Mouse (Mus musculus): ENCODE data around the gene Rusc2.

- TF ChIP-seq CTCF (IDR thresholded peaks at IDR 0.05) (no peak), EP300 (IDR thresholded peaks at IDR 0.05) (no peak)
Measured at GRCm38 (mm10) chr4:43423267-43423934, 41.6 kb downstream of the Rusc2 start.

Data from lung, postnatal 0 days (tissue).